Mouse (Mus musculus) spleen, adult 2 months (tissue): Measurements from ENCODE around the gene Rragd.

Source experiments
- CTCF ChIP-seq: fragments of 200-500 bp; IDR thresholded peaks from 2 replicates; pipeline ENCODE4 v1.5.1; 2011; ENCODE audit warnings: mild to moderate bottlenecking, inconsistent platforms; ENCODE audit not compliant: insufficient read depth, insufficient read length, insufficient replicate concordance; ENCODE audit errors: extremely low read depth
- POLR2A ChIP-seq: fragments of 200-500 bp; IDR thresholded peaks from 2 replicates; pipeline ENCODE4 v1.6.1; 2011; ENCODE audit warnings: low read depth, low read length, inconsistent platforms

DNA sequence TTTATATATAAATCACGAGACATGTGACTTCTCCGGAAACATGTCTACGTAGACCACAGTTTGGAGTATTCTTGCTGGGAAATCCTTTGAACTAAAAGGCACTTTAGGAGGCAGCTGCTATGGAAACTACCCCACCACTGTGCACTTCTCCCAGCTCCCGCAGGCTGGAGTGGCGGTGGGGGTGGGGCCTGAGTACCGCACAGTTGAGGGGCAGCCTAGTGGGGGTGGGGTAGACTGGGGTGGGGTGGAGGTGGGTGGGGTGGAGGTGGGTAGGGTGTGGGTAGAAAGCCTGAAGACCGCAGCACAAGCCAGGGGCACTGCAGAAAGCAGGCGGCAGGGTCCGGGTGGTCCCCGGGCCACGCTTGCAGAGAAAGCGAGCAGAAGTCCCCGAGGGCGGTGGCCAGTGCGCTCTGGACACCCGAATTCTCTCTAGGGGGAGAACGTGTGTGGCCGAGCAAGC lies at the start of gene Rragd:
- TF ChIP-seq CTCF (no peak), POLR2A (no peak)
